Mouse (Mus musculus): Measurements from ENCODE around the gene Bgn. TPM values are rescaled to one million over a fixed set of nuclear protein-coding genes. Genes with fewer than 3 reads are reported as not detected.
"Not testable (repeated sequence)": the region's sequence is repeated elsewhere in the genome, so short reads cannot be mapped to it uniquely, and the experiment has no call there.

Gene Bgn
- polyA plus RNA-seq, 1 experiment from 2014 or later, result 68.8 TPM

DNA sequence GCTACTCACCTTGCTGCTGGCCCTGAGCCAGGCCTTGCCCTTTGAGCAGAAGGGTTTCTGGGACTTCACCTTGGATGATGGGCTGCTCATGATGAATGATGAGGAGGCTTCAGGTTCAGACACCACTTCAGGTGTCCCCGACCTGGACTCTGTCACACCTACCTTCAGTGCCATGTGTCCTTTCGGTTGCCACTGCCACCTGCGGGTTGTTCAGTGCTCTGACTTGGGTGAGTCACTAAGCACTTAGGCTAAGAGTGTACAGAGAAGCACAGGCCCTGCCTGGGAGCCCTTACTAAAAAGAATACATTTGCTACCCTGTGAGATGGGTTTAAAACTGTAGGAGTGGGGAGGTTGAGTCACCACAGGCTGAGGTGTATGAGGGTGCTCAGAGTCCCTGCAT is 7.4 kb downstream of the Bgn start:
- H3K27ac ChIP-seq, result no peak overlapping the region
- H3K27me3 ChIP-seq, result peaks cover 5% of the 10 kb centered on the region; the same call in 1 of the 2 replicates
- H3K36me3 ChIP-seq, result no peaks in the 10 kb centered on the region
- H3K4me2 ChIP-seq (replicated peaks), result no peak overlapping the region
- no peaks in the 10 kb centered on the region for H3K9me3 ChIP-seq
- 78% methylated on average over 3 of the region's 3 CpGs for WGBS
- H3K4me1 ChIP-seq, result 0 out of 2 replicates have a peak, but pooled peaks cover 12% of the 10 kb centered on the region
- H3K9ac ChIP-seq, result no peak overlapping the region
- ATAC-seq (ENCODE audit: low FRiP score, low read depth), result no peak
- H3K4me3 ChIP-seq, result no peak overlapping the region

- H3K27me3 ChIP-seq; H3K27ac ChIP-seq; ATAC-seq (ENCODE audit: low FRiP score, low read depth); H3K4me3 ChIP-seq; H3K9me3 ChIP-seq; H3K4me2 ChIP-seq (replicated peaks); H3K36me3 ChIP-seq; H3K9ac ChIP-seq: not testable (repeated sequence)
- H3K4me1 ChIP-seq, result 0 out of 2 replicates have a peak, but pooled peaks cover 12% of the 10 kb centered on the region
- WGBS, result 5% methylated on average over 1 of the region's 2 CpGs
These were observed 10.2 kb downstream of the Bgn start for GRCm38 (mm10) chrX:73493567-73493966.

DNA sequence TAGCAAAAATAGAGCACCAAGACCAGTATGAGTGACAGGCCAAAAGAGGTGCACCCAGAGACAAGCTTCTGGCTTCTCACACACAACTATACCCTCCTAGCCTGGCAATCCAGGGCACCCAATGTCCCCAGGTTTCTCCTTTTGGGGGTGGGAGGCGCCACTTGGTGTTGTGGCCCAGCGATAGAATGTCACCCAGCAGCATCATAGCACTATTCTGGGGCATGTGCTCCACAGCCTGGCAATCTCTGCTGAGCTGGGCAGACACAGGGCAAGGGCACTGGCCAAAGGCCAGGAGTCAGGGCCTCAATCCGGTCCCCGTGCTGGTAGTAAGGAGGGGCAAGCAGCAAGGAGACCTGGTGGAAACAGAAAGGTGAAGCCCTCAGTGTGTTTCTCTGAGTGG is 13.3 kb downstream of the Bgn start:
- no peak overlapping the region for H3K4me3 ChIP-seq
- no peak overlapping the region for H3K4me2 ChIP-seq (replicated peaks)
- H3K9me3 ChIP-seq, result no peaks in the 10 kb centered on the region
- peaks cover 27% of the 10 kb centered on the region for H3K27me3 ChIP-seq
- no peak for ATAC-seq (ENCODE audit: low FRiP score, low read depth)
- WGBS, result 83% methylated on average over 4 of the region's 4 CpGs
- no peak overlapping the region for H3K27ac ChIP-seq
- no peaks in the 10 kb centered on the region for H3K4me1 ChIP-seq
- H3K36me3 ChIP-seq, result no peaks in the 10 kb centered on the region
- H3K9ac ChIP-seq, result no peak overlapping the region

DNA sequence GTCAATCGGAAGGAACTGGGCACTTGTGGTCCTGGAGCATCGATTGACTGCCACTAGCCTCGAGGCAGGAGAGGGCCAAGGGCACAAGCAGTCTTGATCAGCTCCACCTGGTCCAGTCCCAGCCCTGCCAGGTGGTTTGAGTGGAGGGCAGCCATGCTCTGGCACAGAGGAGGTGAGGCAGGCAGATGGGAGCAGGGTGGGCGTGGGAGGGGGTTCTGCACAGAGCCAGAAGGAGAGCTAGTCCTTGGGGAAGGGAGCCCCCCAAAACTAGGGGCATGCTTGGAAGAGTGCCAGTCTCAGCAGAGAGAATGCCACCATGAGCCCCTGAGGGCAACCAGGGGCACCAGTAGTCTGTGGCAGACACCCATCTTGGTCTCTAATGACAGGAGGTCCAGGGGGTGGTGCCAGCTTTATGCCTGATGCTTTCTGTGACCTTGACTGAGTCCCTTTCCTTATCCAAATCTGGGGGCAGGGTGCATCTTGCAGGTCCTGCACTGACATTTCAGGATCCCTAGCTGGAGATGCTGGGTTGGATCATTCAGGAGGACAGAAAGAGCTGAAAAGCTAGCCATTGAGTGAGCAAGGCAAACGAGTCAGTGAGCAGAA is 21.8 kb downstream of the Bgn start:
- H3K9me3 ChIP-seq, result no peaks in the 10 kb centered on the region
- ATAC-seq (ENCODE audit: low FRiP score, low read depth), result no peak
- 65% methylated on average over 5 of the region's 5 CpGs for WGBS
- peaks cover 60% of the 10 kb centered on the region for H3K27me3 ChIP-seq
- no peaks in the 10 kb centered on the region for H3K4me1 ChIP-seq
- no peak overlapping the region for H3K4me2 ChIP-seq (replicated peaks)
- H3K36me3 ChIP-seq, result no peaks in the 10 kb centered on the region
- H3K9ac ChIP-seq, result no peak overlapping the region
- no peak overlapping the region for H3K27ac ChIP-seq
- no peak overlapping the region for H3K4me3 ChIP-seq

DNA sequence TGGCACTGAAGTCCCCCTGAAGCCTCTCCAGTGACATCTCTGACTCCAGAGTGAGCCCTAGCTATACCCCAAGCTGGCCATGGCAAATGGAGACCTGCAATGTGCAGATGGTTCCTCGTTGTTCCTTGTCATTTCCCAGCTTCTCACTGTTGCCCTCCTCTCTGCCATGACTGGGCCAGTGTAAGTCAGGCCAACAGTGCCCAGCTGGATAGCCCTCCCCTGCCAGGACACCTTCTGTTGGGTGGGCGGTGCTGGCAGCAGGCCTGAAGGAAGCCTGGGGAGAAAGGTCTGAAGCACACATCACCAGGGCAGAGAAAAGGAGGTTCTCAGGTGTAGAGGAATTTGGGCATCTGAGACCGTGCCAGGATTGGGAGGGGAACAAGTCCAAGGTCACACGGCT is 23.2 kb downstream of the Bgn start:
- no peaks in the 10 kb centered on the region for H3K9me3 ChIP-seq
- peaks cover 48% of the 10 kb centered on the region for H3K27me3 ChIP-seq
- H3K27ac ChIP-seq, result no peak overlapping the region
- H3K9ac ChIP-seq, result no peak overlapping the region
- WGBS, result 78% methylated on average over 4 of the region's 4 CpGs
- H3K36me3 ChIP-seq, result no peaks in the 10 kb centered on the region
- H3K4me2 ChIP-seq (replicated peaks), result no peak overlapping the region
- no peak overlapping the region for H3K4me3 ChIP-seq
- no peak for ATAC-seq (ENCODE audit: low FRiP score, low read depth)
- H3K4me1 ChIP-seq, result no peaks in the 10 kb centered on the region

DNA sequence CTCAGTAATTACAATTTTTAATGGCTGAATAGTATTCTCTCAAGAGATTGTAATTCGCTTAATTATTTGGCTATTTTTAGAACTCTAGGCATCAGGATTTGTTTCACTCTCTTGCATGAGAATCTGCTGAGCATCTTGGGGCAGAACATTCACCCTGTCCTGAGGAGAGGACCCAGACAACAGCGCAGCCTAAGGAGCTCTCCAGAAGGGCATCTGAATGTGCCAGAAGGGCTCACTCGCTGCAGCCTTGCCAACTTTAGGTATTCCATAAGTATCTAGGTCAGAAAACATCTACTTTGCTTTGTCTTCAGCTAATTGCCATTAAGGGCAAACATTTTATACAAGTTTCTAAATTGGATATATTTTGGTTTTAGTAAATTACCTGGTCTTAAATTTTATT is 25.8 kb downstream of the Bgn start:
- Histone ChIP-seq H3K36me3 (no peaks in the 10 kb centered on the region), H3K27ac (no peak overlapping the region), H3K27me3 (peaks cover 24% of the 10 kb centered on the region), H3K9ac (no peak overlapping the region), H3K4me1 (no peaks in the 10 kb centered on the region), H3K9me3 (no peaks in the 10 kb centered on the region), H3K4me3 (no peak overlapping the region), H3K4me2 (replicated peaks) (no peak overlapping the region)
- WGBS, result 76% methylated on average over 3 of the region's 3 CpGs
- ATAC-seq (ENCODE audit: low FRiP score, low read depth), result no peak

DNA sequence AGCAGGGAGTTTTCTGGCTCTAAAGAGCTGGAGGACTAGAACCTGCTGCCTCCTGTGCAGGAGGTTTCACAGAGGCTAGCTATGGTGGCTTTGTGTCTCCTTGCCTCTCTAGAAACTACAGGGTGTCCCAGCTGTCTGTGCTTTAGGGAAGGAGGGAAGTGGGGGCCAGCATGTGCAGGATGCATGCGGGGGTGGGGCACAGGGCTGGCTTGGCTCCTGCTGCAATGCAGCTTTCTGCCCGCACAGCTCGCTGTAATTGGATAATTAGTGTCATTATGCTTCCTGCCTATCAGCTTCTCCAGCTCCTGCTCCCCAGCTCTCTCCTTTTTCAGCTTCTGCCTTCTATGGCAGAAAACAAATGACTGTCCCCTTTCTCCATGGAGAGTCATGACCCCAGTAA is 29.5 kb downstream of the Bgn start:
- H3K9me3 ChIP-seq, result no peaks in the 10 kb centered on the region
- 0 out of 2 replicates have a peak, but pooled peaks cover 3% of the 10 kb centered on the region for H3K4me1 ChIP-seq
- no peak overlapping the region for H3K27ac ChIP-seq
- H3K4me2 ChIP-seq (replicated peaks), result no peak overlapping the region
- peaks cover 5% of the 10 kb centered on the region; the same call in 1 of the 2 replicates for H3K27me3 ChIP-seq
- H3K36me3 ChIP-seq, result no peaks in the 10 kb centered on the region
- no peak overlapping the region for H3K4me3 ChIP-seq
- WGBS, result 47% methylated on average over 3 of the region's 3 CpGs
- no peak overlapping the region for H3K9ac ChIP-seq
- no peak for ATAC-seq (ENCODE audit: low FRiP score, low read depth)

GRCm38 (mm10) chrX:73516556-73516955 is 33.2 kb downstream of the Bgn start:
- Histone ChIP-seq H3K4me1 (0 out of 2 replicates have a peak, but pooled peaks cover 3% of the 10 kb centered on the region), H3K9ac (no peak overlapping the region), H3K27me3 (peaks cover 7% of the 10 kb centered on the region; the same call in 1 of the 2 replicates), H3K27ac (no peak overlapping the region), H3K36me3 (no peaks in the 10 kb centered on the region), H3K9me3 (no peaks in the 10 kb centered on the region), H3K4me3 (no peak overlapping the region), H3K4me2 (replicated peaks) (no peak overlapping the region)
- no peak for ATAC-seq (ENCODE audit: low FRiP score, low read depth)
- whole genome bisulfite sequencing, result 73% methylated on average over 4 of the region's 4 CpGs

GRCm38 (mm10) chrX:73517060-73517600 is 33.7 kb downstream of the Bgn start:
- Histone ChIP-seq H3K4me3 (no peak overlapping the region), H3K4me1 (0 out of 2 replicates have a peak, but pooled peaks cover 3% of the 10 kb centered on the region), H3K27me3 (peaks cover 7% of the 10 kb centered on the region; the same call in 1 of the 2 replicates), H3K27ac (no peak overlapping the region), H3K36me3 (no peaks in the 10 kb centered on the region), H3K9ac (no peak overlapping the region), H3K9me3 (no peaks in the 10 kb centered on the region), H3K4me2 (replicated peaks) (no peak overlapping the region)
- no peak for ATAC-seq (ENCODE audit: low FRiP score, low read depth)

GRCm38 (mm10) chrX:73520692-73521091 is 37.3 kb downstream of the Bgn start:
- ATAC-seq (ENCODE audit: low FRiP score, low read depth), result no peak
- 87% methylated on average over 3 of the region's 3 CpGs for WGBS
- H3K27me3 ChIP-seq, result peaks cover 10% of the 10 kb centered on the region; the same call in 1 of the 2 replicates

DNA sequence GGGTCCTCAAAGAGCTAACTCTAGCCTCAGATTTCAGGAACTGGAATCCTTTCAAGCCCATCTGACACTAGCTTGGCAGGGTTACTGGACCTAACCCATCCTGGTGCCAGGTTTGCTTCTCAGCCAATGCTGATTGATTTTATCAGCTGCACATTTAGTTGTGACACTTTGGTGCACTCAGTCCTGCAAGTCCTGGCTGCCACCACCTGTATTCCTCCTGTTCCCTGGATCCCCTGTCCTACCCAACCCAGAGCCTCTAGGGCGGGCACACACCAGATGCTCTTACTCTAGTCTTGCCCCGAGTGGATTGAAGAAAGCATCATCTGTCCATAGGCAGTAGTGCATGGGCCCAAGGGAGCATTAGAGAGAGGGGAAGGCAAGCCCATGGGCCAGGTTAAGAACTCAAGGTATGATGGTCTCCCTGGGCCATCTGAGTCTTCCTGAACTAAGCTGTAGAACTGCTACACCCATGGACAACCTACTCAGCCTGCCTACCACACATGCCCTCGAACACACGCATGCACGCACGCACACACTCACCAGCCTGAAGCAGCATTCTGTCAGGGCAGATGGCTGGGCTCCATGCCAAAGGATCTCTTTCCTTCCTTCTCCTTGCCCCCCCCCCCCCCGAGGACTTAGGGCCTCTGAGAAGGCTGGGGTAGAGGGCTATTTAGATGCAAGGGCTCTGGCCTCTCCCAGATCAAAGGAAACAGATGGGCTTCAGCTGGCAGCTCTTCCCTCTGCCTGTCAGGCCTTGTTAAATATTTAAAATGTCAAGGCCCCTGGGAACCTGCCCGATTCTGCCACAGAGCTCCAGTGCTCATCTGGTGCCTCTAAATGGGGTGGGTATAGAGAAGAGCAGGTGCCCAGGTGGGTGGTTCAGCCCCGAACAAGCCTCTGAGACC is 41.2 kb downstream of the Bgn start:
- Histone ChIP-seq H3K27me3 (peaks cover 9% of the 10 kb centered on the region; the same call in 1 of the 2 replicates), H3K4me2 (replicated peaks) (no peak overlapping the region), H3K36me3 (no peaks in the 10 kb centered on the region), H3K4me3 (no peak overlapping the region), H3K9me3 (no peaks in the 10 kb centered on the region), H3K4me1 (no peaks in the 10 kb centered on the region), H3K27ac (no peak overlapping the region), H3K9ac (no peak overlapping the region)
- ATAC-seq (ENCODE audit: low FRiP score, low read depth), result peak; percentile 51; the same call in 1 of the 2 replicates
- WGBS, result 60% methylated on average over 8 of the region's 9 CpGs

More at GRCm38 (mm10) chrX:73520692-73521091, 37.3 kb downstream of the Bgn start:
- Histone ChIP-seq H3K4me3 (no peak overlapping the region), H3K36me3 (no peaks in the 10 kb centered on the region), H3K27ac (no peak overlapping the region), H3K9me3 (no peaks in the 10 kb centered on the region), H3K4me2 (replicated peaks) (no peak overlapping the region), H3K4me1 (0 out of 2 replicates have a peak, but pooled peaks cover 3% of the 10 kb centered on the region), H3K9ac (no peak overlapping the region)

Data from limb, embryonic 13.5 days (tissue).